Mouse (Mus musculus) MEL-GATA-1-ER (cell line): ENCODE results near the gene Stk33.

ENCODE experiments used
- DNase-seq: peaks from one replicate; pipeline ENCODE4 v3.0.0-alpha.2; 2012; ENCODE audit warnings: low read depth; ENCODE audit errors: extremely low read depth

The Stk33 gene

DNA sequence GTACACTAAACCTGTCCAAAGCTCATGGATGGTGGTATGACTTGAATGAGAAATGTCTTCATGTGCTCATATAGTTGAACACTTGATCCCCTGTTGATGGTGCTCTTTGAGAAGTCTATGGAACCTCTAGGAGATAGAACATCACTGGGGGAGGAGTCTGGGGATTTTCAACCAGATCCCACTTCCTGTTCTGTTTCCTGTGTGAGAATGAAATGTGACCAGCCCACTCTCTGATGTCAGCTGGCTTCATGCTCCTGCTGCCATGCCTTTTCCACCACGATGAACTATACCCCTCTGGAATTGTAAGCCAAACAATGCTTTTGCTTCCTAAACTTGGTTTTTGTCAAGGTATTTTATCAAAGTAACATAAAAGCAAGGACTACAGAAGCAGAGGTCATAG is 81.0 kb downstream of the Stk33 start:
- no peak for DNase-seq

DNA sequence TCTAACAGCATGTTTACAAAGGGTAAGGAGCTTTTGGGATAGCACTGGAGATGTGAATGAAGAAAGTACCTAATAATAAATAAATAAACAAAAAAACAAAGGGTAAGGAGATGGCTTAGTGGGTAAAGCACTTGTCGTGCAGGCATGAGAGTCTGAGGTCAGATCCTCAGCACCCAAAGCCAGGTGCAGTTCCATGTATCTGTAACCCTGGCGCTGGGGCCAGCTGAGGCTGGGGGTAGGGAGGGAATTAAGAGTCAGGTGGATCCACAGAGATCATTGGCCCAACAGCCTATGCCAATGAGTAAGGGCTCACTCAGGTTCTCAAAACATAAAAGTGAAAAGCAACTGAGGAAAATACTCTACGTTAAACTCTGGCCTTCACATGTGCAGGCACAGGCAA is 91.6 kb downstream of the Stk33 start:
- DNase-seq = no peak

DNA sequence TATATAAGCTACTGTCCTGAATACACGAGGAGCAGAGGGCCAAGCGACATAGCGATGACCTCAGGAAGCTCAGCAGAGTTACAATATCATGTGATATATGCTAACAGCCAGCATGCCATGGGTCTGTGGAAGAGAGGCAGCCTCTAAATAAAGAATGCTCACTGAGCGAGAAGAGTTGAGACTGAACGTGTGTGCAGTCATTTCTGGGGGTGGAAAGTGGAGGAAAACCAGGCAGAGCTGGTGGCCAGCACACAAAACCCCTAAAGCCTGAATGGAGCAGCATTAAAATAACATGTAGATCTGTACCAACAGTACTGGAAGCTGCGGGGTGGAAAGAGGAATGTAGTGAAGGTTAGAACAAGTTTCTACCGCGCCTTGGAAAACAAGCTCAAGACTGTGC is 107.2 kb downstream of the Stk33 start:
- DNase-seq = no peak

DNA sequence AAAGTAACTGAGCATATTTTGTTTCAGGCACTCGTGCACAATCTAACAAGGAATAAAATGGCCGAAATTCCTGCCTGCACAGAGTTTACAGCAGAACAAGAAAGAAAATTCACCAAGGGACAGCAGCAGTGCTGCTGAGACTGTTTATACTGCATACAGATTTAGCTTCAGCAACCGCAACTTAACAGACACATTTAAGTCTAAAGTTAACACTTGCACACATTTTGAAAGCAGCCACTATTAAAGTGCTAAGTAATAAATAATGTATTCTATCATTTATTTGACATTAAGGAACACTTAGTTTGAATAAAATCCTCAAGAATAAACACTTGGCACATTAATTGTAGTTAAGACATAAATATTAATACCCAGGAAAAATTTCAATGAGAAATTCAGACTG is 110.1 kb downstream of the Stk33 start:
- DNase-seq = no peak

DNA sequence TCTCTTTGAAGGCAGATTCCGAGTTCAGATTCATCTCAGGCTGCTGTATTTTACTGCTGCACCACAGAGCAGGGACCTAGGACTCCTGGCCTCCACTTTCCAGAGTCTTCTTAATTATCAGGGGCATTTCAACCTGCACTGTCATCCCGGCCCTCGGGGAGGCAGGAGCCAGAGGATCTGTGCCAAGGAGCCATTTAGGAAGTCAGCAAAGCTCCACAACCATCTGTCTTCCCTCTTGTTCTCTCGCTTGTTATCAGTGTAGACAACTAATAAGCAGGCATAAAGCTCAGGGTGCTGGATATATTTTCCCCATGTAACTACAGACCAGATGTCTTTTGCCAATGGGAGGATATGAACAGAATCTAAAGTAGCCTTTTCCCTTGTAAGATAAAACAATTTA is 112.1 kb downstream of the Stk33 start:
- DNase-seq = no peak

DNA sequence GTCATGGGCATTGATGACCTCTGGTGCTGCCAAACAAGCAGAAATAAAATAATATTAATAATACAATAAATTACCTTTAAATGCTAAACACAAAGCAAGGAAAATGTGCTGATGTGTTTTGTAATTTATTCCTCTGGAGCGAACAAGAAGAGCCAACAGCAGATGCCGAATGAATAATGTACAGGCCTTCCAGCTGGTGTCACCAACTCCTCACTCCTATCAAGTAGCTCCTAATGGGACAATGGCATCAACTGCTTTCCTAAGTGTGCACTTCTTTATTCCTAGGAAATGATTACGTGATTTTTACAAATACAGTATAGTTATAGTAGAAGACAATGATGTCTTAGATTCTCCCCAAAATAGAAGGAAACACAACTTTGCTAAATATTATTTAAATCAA is 113.2 kb downstream of the Stk33 start:
- DNase-seq = no peak

DNA sequence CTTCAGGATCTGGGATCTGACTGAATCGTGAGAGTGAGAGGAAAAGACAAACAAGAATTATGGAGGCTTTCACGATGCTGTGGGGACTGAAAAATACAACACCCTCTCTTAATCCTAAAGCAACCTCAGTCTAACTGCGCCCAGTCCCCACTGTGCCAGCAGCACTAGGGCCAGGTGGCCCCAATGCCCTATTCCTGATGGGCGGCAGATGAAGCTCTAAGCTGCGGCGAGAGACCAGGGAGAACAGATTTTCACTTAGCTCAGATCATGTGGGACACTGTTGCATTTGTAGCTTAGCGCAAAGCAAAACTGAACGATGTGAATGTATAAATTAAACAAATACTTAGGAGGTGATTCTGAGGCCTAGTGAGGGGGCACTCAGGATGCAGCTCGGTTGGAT is 113.7 kb downstream of the Stk33 start:
- no peak for DNase-seq

DNA sequence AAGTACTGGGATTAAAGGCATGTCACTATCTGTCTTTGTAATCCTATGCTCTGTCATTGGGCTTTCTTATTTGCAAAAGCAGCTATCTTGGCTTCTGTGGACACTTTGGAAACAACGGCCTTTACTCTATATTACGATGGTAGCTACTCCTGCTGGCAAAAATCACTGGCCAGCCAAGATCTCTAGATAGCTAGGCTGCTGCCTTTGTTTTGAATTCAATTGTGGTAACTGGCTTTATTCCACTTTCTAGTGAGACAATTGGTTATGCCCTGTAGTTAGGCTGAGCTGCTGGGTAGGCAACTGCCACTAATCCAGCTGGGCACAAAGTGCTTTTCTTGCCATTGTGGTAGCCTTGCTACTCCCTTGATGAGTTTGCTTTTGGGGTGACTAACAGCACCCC is 129.4 kb downstream of the Stk33 start:
- DNase-seq = no peak

DNA sequence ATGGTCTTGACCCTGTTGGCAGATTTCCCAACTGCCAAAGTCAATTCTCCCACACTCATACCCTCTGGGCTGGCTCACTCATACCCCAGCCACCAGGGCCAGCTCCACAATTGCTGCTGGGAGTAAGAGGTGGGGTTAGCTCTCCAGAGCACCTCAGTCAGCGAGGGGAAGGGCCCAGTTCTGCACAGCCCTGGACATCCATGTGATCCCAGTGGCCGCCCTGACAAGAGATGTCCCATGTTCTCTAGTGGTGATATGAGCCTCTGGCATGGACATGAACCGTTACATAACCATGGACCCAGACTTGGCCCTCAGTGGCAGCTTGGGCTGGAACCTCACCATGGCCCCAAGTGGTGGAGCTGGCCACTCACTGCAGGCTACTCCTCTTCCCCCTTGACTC is 143.1 kb downstream of the Stk33 start:
- DNase-seq = no peak

DNA sequence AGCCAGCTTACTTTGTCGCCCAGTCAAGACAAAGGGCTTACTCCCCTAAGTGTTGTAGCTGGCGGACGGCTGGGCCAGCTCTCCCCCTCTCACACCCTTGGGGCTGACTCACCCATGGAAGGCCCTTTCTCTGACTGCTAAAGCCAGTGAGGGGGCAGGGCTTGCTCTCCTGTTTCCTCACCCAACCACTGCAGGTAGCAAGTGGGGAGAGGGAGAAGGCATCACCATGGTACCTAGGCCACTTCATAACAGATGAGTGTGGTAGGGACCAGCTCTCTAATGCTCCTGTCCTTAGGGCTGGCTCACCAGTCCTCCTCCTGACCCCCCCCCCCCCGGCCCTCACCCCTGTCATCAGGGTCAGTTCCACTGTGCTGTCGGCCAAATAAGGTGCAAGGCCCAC is 143.5 kb downstream of the Stk33 start:
- no peak for DNase-seq

DNA sequence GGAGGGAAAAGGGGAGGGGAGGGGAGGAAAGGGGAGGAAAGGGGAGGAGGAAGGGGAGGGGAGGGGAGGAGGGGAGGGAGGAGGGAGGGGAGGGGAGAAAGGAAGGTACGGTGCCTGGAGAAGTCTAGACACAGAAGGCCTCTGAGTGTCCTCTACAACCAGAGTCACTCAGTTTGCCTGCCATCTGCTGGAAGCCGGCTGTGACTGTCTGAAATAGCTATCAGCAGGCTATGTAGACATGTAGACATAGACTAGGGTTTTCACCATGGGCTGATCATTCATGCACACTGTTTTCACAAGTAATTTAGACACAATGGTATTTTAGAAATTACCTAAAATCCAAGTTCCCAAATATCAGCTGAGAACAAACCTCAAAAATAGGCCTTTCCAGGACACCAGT is 148.4 kb downstream of the Stk33 start:
- DNase-seq = no peak

DNA sequence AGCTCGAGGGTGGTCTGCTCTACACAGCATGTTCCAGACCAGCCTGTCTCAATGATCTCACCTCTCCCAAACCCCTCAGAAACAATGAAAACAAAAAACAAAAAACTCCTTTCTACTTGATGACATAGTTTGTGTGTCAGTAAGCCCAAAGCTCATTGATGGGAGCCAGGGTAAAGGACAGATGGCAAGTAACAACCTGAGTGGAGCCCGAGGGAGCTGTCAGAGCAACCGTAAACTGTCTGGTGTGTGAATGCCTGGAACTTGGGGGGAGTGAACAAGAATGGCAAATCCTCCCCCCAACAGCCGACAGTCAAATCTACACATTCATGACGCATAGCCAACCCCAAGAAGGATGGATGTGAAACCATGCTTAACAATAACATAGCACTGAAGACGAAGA is 149.8 kb downstream of the Stk33 start:
- no peak for DNase-seq

DNA sequence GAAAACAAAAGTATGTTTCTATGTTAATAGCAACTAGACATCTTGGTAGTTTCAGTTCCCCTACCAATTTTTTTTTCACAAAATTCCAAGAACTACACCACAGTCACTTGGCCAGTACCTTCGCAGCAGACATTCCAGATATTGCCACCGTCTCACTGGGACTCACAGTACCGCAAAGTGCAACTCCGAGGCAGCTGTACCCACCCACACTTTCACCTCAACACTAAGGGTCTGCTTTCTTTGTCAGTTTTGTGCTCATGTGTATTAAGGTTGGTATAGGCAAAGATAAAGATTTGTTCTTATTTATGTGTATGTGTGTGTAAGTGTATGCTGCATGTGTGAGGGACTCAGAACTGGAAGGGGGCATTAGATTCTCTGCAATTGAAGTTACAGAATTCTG is 156.8 kb downstream of the Stk33 start:
- no peak for DNase-seq

DNA sequence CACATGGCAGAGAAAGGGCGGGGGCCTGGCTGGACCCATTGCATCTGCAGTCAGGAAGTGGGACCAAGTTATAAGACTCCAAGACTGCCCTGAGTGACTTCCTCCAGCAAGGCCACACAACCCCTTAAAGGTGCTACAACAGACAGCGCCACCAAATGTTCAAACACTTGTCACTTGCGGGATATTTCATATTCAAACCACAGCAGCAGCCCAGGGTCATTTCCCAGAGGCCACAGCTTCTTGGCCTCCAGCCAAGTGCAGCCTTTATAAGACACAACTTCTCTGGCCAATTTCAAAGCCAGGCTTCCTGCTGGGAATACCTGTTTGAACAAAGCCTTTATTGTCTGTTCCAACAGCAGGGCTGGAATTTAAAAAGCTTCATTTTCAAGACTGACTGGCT is 162.3 kb downstream of the Stk33 start:
- DNase-seq = no peak

DNA sequence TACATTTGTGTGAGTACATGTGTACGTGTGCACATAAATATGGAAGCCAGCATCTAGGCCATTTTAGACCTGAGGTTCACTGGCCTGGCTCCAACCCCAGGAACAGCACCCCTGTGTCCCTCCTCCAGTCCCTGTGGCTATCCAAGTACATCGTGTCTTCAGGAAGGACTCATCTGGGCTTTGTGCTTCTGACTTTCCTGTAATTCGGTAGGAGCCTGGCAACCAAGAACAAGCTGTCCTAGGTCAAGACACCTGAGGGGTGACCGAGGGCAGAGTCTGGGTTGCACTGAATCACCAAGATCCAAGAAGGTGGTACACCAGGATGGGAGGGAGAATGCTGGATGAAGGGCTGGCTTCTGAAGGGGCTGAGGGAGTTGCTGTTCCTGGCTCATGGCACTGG is 163.0 kb downstream of the Stk33 start:
- DNase-seq = no peak

DNA sequence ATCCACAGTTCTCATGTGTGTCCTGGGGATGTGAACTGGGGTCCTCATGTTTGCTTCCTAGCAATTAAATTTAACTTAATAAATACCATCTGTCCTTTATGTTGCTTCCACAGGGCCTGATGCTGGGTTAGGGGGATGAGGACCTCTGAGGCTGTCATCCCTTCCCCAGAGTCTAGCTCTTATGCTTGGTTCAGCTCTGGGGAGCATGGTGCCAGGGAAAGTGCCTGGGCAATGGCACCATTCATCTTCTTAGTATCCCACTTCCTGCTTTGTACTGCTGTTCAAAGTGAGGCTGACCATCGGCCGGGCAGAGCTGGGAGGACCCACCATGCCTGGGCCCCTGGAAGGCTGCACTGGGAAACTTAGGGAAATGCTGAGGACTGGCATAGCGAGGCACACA is 163.7 kb downstream of the Stk33 start:
- no peak for DNase-seq

DNA sequence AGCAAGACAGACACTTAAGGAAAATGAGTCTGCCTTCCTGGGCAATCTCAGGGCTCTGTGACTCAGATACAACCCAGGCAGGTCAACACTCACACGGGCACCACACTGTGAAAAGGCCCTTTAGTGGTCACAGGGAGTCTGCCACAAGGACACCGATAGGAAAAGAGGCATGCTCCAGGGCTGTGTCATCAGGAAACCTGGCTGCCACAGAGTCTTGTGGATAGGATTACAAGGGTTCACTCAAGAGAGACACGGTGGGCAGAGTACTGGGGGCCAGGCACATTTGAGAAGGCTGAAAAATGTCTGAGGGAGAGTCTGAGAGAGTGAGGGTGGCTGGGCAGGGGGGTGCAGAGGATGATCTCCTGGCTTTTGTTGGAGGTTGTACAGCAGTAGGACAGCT is 164.6 kb downstream of the Stk33 start:
- DNase-seq = no peak

DNA sequence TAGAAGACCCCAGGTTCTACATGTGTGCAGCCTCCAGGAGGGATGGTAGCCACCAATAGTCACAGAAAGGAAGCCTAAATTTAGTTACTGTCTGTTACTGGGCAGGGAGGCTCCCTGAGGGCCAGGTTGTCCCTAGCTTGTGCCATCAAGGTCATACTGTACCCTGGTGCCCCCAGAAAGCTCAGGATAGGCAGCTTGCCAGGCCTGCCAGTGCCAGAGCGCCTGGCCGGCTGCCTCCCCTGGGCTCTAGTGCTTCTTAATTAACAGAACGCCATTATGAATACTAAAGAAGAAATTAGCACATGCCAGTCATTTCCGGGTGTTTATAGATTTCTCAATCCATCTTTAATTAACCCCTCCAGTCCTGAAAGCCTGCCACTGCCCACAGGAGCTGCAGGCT is 169.8 kb downstream of the Stk33 start:
- no peak for DNase-seq

DNA sequence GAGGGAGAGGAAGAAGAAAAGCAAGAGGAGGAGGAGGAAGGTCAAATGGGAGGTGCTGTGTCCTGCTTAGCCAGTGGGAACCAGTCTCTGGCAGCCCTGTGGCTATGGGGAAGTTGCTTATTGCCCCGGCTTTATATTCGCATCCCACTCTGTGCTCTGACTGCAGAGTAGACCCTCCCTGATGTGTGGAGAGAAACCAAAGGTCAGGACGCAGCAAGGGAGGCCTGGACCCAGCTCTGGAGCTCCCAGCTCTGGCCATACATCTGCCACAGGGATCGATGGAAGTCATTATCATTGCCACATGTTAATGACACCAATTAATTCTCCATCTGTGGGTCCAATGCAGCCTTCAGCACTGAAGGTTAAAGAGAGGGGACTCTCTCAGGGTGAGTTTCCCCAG is 171.5 kb downstream of the Stk33 start:
- no peak for DNase-seq

DNA sequence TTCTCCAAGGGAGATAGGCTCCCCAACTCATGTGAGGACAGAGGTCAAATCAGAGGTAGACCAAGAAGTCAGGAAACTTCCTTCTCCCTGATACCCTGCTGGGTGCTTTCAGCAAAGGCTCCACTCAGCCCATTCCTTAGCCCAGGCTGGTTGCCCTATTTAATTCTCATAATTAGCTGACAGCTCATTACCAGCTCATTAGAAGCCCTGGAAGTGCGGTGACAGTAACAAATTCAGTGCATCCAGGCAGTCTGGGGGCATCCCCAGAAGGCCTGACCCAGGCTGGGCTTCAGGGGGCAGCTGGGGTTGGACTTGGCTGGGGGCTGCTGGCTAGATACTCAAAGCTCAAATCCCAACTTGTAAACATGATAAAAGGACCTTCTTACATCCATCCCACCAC is 172.7 kb downstream of the Stk33 start:
- no peak for DNase-seq

DNA sequence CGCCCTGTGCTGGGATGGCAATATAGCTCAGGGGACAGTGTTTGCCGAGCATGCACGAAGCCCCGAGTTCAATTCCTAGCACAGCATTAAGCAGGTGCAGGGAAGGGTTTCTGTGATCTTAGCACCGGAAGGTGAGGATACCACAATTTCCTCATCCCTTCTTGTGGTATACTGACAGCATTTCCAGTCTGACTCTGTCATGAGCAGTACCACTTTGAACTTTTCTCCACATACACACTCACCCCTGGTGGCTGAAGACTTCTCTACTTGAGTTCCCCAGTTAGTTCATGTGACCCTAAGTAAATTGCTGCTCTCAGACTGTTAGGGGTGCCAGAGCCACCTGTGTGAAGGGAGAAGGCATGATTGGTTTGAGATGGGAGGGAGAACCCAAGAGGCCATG is 173.3 kb downstream of the Stk33 start:
- DNase-seq = no peak

DNA sequence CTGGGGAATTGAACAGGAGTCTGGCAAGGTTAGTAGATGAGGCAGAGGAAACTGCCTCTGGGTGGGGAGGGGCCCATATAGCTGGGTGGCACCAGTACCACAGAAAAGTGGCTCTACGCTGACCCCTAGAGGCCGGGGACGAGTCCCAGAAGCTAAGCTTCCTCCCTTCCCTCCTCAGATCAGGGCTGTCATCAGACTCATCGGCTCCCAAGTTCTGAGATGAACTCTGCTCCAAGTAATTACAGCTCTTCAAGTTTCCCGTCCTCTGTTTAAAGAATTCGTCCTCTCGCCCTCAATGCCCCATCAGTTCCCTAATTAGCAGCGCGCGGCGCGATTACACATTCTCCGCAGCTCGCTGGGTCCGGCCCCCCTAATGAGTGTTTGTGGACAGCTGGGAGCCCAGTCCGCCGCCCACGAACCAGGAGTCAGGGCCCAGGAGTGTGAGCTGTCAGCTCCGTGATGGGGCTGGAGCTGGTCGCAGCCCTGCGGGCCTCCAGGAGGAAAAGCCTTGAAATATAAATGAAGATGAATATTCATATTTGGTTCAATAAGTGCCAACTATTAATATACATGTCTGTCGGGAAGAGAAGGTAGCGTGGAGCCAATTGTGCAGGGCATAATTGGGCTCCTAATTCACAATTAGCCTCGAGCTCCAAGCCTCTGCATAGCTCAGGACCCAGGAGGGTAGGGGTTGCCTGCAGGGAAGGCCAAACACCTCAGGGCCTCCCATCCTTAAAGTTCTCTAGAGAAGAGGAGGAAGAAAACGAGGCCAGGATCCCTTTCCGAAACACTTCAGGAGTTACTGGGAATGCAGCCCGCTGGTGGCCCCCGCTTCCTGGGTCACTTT is 183.2 kb downstream of the Stk33 start:
- DNase-seq = no peak

DNA sequence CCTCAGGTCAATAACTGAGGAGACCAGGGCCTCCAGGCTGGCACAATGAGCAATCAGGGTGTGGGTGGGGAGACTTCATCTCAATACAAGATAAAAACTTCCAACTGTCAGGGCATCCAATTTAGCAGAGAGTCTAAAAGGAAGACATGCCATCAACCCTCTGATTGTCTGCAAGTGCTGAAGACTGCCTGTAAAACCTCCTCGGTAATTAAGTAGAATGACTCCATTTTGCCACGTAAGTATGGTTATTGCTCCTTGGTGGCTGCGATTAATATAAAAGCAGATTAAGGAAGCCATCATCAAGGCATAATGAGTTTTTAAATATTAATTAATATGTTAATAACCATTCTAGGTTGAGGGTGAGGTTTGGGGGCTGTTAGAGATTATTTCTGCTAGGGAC is 187.5 kb downstream of the Stk33 start:
- DNase-seq = no peak

DNA sequence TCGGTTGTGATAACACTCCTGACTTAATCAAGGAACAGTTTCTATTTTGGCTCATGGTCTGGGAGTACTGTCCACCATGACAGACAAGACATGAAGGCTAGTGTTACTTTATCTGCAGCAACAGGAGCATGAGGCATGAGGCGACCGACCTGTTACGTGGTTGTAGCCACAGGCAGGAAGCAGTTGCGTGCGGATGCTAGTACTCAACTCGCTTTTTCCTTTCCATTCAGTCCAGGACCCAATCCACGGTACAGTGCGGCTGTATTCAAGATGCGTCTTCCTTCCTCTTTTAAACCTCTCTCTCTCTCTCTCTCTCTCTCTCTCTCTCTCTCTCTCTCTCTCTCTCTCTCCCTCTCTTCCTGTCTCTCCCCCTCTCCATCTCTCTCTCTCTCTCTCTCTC is 194.1 kb downstream of the Stk33 start:
- no peak for DNase-seq
